Mouse (Mus musculus) liver, embryonic 14.5 days (tissue): Measurements from ENCODE around the gene Olfr56.
"Not testable (repeated sequence)": the region's sequence is repeated elsewhere in the genome, so short reads cannot be mapped to it uniquely, and the experiment has no call there.

Source experiments
- CTCF ChIP-seq: IDR thresholded peaks from 2 replicates; pipeline ENCODE4 v1.5.1; 2016; ENCODE audit warnings: antibody characterized with exemption, low read depth, control low read depth
- EP300 ChIP-seq: IDR thresholded peaks from 2 replicates; pipeline ENCODE4 v1.6.1; 2016; ENCODE audit warnings: antibody characterized with exemption, low read depth

DNA sequence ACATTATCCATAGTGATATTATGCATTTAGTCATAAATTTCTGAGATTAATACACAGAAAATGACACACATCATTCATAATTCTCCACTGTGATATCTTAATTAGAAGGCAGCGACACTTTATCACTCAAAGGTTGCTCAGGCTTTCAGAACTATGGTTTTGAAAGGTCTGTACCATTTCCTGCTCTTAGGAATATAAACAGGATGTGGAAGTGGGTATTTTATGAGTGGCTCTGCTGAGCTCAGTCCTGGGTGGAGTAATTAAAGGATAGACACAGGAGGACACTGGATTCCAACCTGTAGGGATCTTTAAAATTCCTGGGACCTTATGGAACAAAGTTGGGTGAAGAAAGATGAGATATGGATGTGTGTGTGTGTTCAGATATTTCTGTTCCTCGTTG, 27.6 kb downstream of the Olfr56 start:
- not testable (repeated sequence) for TF ChIP-seq EP300, CTCF
